Mouse (Mus musculus) CH12.LX (cell line): ENCODE data around the gene Gm10375. TPM values are rescaled to one million over a fixed set of nuclear protein-coding genes. Genes with fewer than 3 reads are reported as not detected.
"Not testable (repeated sequence)": the region's sequence is repeated elsewhere in the genome, so short reads cannot be mapped to it uniquely, and the experiment has no call there.

ENCODE experiments used
- DNase-seq: peaks from one replicate; pipeline ENCODE4 v3.0.0-alpha.2; 2013; ENCODE audit errors: extremely low read depth
- H3K27ac ChIP-seq: 2 replicates; pipeline ENCODE4 v1.5.1; 2012; ENCODE audit warnings: low read depth, mild to moderate bottlenecking, control low read depth, moderate library complexity; ENCODE audit not compliant: insufficient read depth
- H3K27me3 ChIP-seq: replicated peaks from 2 replicates; pipeline ENCODE3; 2012; ENCODE audit warnings: inconsistent platforms
- H3K36me3 ChIP-seq, 2 experiments: replicated peaks in 1 of 2; 2 replicates each; pipeline versions ENCODE3 to v1.6.1; 2012; ENCODE audit warnings: inconsistent platforms in 1 of 2, low read length in 1 of 2, mild to moderate bottlenecking in 1 of 2, mixed read lengths in 1 of 2, moderate library complexity in 1 of 2; ENCODE audit not compliant: control insufficient read depth in 1 of 2, insufficient read depth in 1 of 2
- H3K4me1 ChIP-seq, 2 experiments: 2 replicates each; pipeline ENCODE4 v1.6.1; 2012; ENCODE audit warnings: inconsistent platforms in 1 of 2, moderate library complexity in 1 of 2; ENCODE audit not compliant: insufficient read depth in 2 of 2, control insufficient read depth in 1 of 2
- H3K4me2 ChIP-seq: 2 replicates; pipeline ENCODE4 v1.6.1; 2012; ENCODE audit warnings: low read depth, mild to moderate bottlenecking, control low read depth; ENCODE audit not compliant: poor library complexity, insufficient read depth, severe bottlenecking
- H3K4me3 ChIP-seq, 3 experiments: fragments of 150-350 bp in 1 of 3; sonication (generic) in 1 of 3; replicated peaks in 1 of 3; 2 replicates each; pipeline versions ENCODE3 to v1.5.1; 2011 to 2012; ENCODE audit warnings: low read depth in 2 of 3, low read length in 2 of 3, mild to moderate bottlenecking in 2 of 3, moderate library complexity in 2 of 3, control low read depth in 1 of 3, improper control_type of control experiment in 1 of 3, inconsistent platforms in 1 of 3, mixed read lengths in 1 of 3; ENCODE audit not compliant: poor library complexity in 1 of 3
- H3K79me2 ChIP-seq: replicated peaks from 2 replicates; pipeline ENCODE4 v1.6.1; 2012; ENCODE audit warnings: mild to moderate bottlenecking, moderate library complexity; ENCODE audit not compliant: control insufficient read depth, poor library complexity, insufficient read depth, severe bottlenecking; ENCODE audit errors: extremely low read depth
- H3K9ac ChIP-seq: 2 replicates; pipeline ENCODE4 v1.6.1; 2012; ENCODE audit warnings: low read depth, mild to moderate bottlenecking, control low read depth, moderate library complexity; ENCODE audit not compliant: insufficient read depth
- H3K9me3 ChIP-seq: replicated peaks from 2 replicates; pipeline ENCODE3; 2012; ENCODE audit warnings: low read length, inconsistent platforms, mixed read lengths
- dilution Hi-C: fragments of 300-500 bp; cut with MboI; formaldehyde crosslinking; loops from 2 replicates; pipeline ENCODE4 v1.14.3; 2020; ENCODE audit warnings: low sequenced_read_pairs; ENCODE audit not compliant: extremely low pct_unique_long_range_greater_than_20kb, extremely low pct_ligation_motif_present
- in situ Hi-C: fragments of 300-500 bp; cut with MboI; formaldehyde crosslinking; loops from 3 replicates; pipeline ENCODE4 v1.14.3; 2019; ENCODE audit warnings: low sequenced_read_pairs, low pct_ligation_motif_present, low pct_unique_long_range_greater_than_20kb, mixed read lengths
- polyA plus RNA-seq: library from polyadenylated mRNA; unstranded; fragments of >175 nt; gene quantifications from 2 replicates; pipeline ENCODE4 v1.2.1, GENCODE M21; 2012; ENCODE audit warnings: low read depth; ENCODE audit not compliant: insufficient read length
- total RNA-seq, 2 experiments: library from RNA; depleted of rRNA; stranded (reverse); fragments of 300-350 nt in 1 of 2; fragments of >200 nt in 1 of 2; gene quantifications; 2 replicates each; pipeline ENCODE4 v1.2.3; 2012 to 2014

Gene Gm10375
- total RNA-seq (2012; rRNA removed) = not detected in 2 replicates
- total RNA-seq (2014; rRNA removed) = not detected in 2 replicates
- polyA plus RNA-seq = not detected in 2 replicates

DNA sequence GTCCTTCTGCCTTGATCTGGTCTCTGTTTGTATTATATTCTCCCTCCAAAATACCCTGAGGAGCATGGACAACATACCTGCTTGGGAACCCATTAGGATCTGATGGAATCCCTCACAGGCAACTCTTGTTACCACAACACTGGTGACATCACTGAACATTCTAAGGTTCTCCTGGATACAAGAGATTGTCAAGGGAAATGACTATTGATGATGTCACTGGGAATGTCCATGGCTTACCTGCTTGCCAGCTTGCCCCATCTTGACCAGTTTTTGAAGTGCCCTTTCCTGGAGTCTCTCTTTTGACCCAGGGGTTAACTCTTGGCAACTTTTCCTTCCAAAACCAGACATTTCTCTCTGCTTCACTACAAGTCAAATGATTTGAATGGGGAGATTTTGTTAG, at the start of gene Gm10375:
Gene Gm10375 (minus strand): TSS at position 101 of the 400 bp plus-strand sequence.
- dilution Hi-C loops, in situ Hi-C loops: not testable (repeated sequence)

DNA sequence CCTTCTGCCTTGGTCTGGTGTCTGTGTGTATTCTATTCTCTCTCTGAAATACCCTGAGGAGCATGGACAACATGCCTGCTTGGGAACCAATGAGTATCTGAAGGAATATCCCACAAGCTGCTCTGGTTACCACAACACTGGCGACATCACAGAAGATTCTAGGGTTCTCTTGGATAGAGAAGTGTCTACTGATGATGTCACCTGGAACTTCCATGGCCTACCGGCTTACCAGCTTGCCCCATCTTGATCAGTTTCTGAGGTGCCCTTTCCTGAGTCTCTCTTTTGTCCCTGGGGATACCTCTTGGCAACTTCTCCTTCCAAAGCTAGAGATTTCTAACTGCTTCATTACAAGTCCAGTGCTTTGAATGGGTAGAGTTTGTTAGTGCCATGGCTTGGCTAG, 28.8 kb downstream of the Gm10375 start, which contains the start of gene Gm17654:
Gene Gm17654 (minus strand): TSS at position 101 of the 400 bp plus-strand sequence.
- H3K4me2 ChIP-seq, H3K27me3 ChIP-seq, in situ Hi-C loops, DNase-seq, dilution Hi-C loops, H3K4me1 ChIP-seq, H3K4me3 ChIP-seq, H3K79me2 ChIP-seq, H3K9me3 ChIP-seq, H3K9ac ChIP-seq, H3K36me3 ChIP-seq, H3K27ac ChIP-seq: not testable (repeated sequence)

More for the DNA sequence above, at the start of gene Gm10375:
- H3K27me3 ChIP-seq, H3K27ac ChIP-seq, H3K9ac ChIP-seq, H3K36me3 ChIP-seq, H3K4me1 ChIP-seq, H3K9me3 ChIP-seq, H3K4me2 ChIP-seq, H3K4me3 ChIP-seq, H3K79me2 ChIP-seq, DNase-seq: not testable (repeated sequence)

DNA sequence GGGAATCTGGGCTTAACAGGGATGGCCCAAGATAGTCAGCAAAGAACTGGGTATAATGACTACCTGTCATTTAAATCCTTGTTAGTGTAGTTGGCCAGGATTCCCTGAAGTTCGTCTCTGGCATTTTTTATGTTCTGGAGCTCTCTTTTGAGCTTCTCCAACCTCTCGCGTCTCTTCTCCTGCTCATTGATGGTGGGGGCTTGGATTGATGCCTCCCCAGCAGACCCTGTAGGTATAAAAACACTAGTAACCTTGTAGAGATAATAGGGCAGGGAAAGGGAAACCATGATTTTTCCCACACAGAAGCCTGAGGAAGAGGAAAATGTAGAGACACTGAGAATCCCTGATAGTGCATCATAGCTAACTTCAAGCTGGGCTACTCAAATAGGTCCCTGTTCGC, 29.8 kb downstream of the Gm10375 start:
- H3K4me2 ChIP-seq, H3K4me1 ChIP-seq, H3K36me3 ChIP-seq, H3K9ac ChIP-seq, dilution Hi-C loops, DNase-seq, H3K9me3 ChIP-seq, H3K27me3 ChIP-seq, H3K79me2 ChIP-seq, H3K4me3 ChIP-seq, in situ Hi-C loops, H3K27ac ChIP-seq: not testable (repeated sequence)

Other genes with a start within 250 kb of the Gm10375 start
- not detected in 2 replicates for gene Gm8138, start 191.7 kb downstream of the Gm10375 start, total RNA-seq (2012; rRNA removed)
- gene Gm8138, start 191.7 kb downstream of the Gm10375 start, total RNA-seq (2014; rRNA removed) = not detected in 2 replicates
- gene Gm8138, start 191.7 kb downstream of the Gm10375 start, polyA plus RNA-seq = not detected in 2 replicates
- gene Gm5799, start 64.4 kb downstream of the Gm10375 start, total RNA-seq (2012; rRNA removed) = not detected in 2 replicates
- not detected in 2 replicates for gene Gm5799, start 64.4 kb downstream of the Gm10375 start, total RNA-seq (2014; rRNA removed)
- not detected in 2 replicates for gene Gm5799, start 64.4 kb downstream of the Gm10375 start, polyA plus RNA-seq
- gene Gm17654, start 28.9 kb downstream of the Gm10375 start, total RNA-seq (2012; rRNA removed) = not detected in 2 replicates
- gene Gm17654, start 28.9 kb downstream of the Gm10375 start, total RNA-seq (2014; rRNA removed) = not detected in 2 replicates
- not detected in 2 replicates for gene Gm17654, start 28.9 kb downstream of the Gm10375 start, polyA plus RNA-seq
- gene Gm8165, start 69.2 kb upstream of the Gm10375 start, total RNA-seq (2012; rRNA removed) = not detected in 2 replicates
- not detected in 2 replicates for gene Gm8165, start 69.2 kb upstream of the Gm10375 start, total RNA-seq (2014; rRNA removed)
- not detected in 2 replicates for gene Gm8165, start 69.2 kb upstream of the Gm10375 start, polyA plus RNA-seq
- gene Gm7324, start 89.8 kb upstream of the Gm10375 start, total RNA-seq (2012; rRNA removed) = 6.1 and 7.9 TPM in 2 replicates
- 22.6 and 27.0 TPM in 2 replicates for gene Gm7324, start 89.8 kb upstream of the Gm10375 start, total RNA-seq (2014; rRNA removed)
- gene Gm7324, start 89.8 kb upstream of the Gm10375 start, polyA plus RNA-seq = 16.7 and 23.2 TPM in 2 replicates
- not detected in 2 replicates for gene Gm16506, start 119.5 kb upstream of the Gm10375 start, total RNA-seq (2012; rRNA removed)
- gene Gm16506, start 119.5 kb upstream of the Gm10375 start, total RNA-seq (2014; rRNA removed) = not detected in 2 replicates
- gene Gm16506, start 119.5 kb upstream of the Gm10375 start, polyA plus RNA-seq = 0.19 TPM in 1 of 2 replicates, not detected in the other
- 0.85 and 1.3 TPM in 2 replicates for gene Gm6526, start 139.9 kb upstream of the Gm10375 start, total RNA-seq (2012; rRNA removed)
- 24.8 and 27.9 TPM in 2 replicates for gene Gm6526, start 139.9 kb upstream of the Gm10375 start, total RNA-seq (2014; rRNA removed)
- gene Gm6526, start 139.9 kb upstream of the Gm10375 start, polyA plus RNA-seq = 7.4 and 7.7 TPM in 2 replicates
- gene Gm8180, start 176.7 kb upstream of the Gm10375 start, total RNA-seq (2012; rRNA removed) = not detected in 2 replicates
- not detected in 2 replicates for gene Gm8180, start 176.7 kb upstream of the Gm10375 start, total RNA-seq (2014; rRNA removed)
- gene Gm8180, start 176.7 kb upstream of the Gm10375 start, polyA plus RNA-seq = not detected in 2 replicates